Mouse (Mus musculus): ENCODE data around the gene Vgll4.

Gene Vgll4

GRCm38 (mm10) chr6:114939666-114940065 lies 30.1 kb downstream of the Vgll4 start:
- no peak for DNase-seq (ENCODE audit: low read depth, low spot score)

- no peak for DNase-seq (ENCODE audit: low read depth, low spot score)
These were observed 32.9 kb downstream of the Vgll4 start for GRCm38 (mm10) chr6:114936941-114937313.

GRCm38 (mm10) chr6:114936297-114936940 lies 33.4 kb downstream of the Vgll4 start:
- no peak for DNase-seq (ENCODE audit: low read depth, low spot score)

- DNase-seq (ENCODE audit: low read depth, low spot score), result no peak
These were observed 34.4 kb downstream of the Vgll4 start for GRCm38 (mm10) chr6:114935362-114935761.

- no peak for DNase-seq (ENCODE audit: low read depth, low spot score)
These were observed 35.7 kb downstream of the Vgll4 start for GRCm38 (mm10) chr6:114934045-114934444.

- DNase-seq (ENCODE audit: low read depth, low spot score), result no peak
These were observed 36.8 kb downstream of the Vgll4 start for GRCm38 (mm10) chr6:114932991-114933392.

- DNase-seq (ENCODE audit: low read depth, low spot score), result no peak
These were observed 37.7 kb downstream of the Vgll4 start for GRCm38 (mm10) chr6:114932116-114932500.

- DNase-seq (ENCODE audit: low read depth, low spot score), result no peak
These were observed 38.3 kb downstream of the Vgll4 start for GRCm38 (mm10) chr6:114931212-114932115.

- no peak for DNase-seq (ENCODE audit: low read depth, low spot score)
These were observed 39.1 kb downstream of the Vgll4 start for GRCm38 (mm10) chr6:114930646-114931045.

GRCm38 (mm10) chr6:114930038-114930591 lies 39.7 kb downstream of the Vgll4 start:
- DNase-seq (ENCODE audit: low read depth, low spot score), result no peak

GRCm38 (mm10) chr6:114929346-114929745 lies 40.4 kb downstream of the Vgll4 start:
- no peak for DNase-seq (ENCODE audit: low read depth, low spot score)

GRCm38 (mm10) chr6:114928462-114928861 lies 41.3 kb downstream of the Vgll4 start:
- peak; percentile 46 for DNase-seq (ENCODE audit: low read depth, low spot score)

- DNase-seq (ENCODE audit: low read depth, low spot score), result no peak
These were observed 42.4 kb downstream of the Vgll4 start for GRCm38 (mm10) chr6:114927400-114927799.

- DNase-seq (ENCODE audit: low read depth, low spot score), result peak; percentile 34
These were observed 43.2 kb downstream of the Vgll4 start for GRCm38 (mm10) chr6:114926369-114927157.

- DNase-seq (ENCODE audit: low read depth, low spot score), result no peak
These were observed 44.6 kb downstream of the Vgll4 start for GRCm38 (mm10) chr6:114925196-114925595.

- DNase-seq (ENCODE audit: low read depth, low spot score), result peak; percentile 44
These were observed 47.3 kb downstream of the Vgll4 start for GRCm38 (mm10) chr6:114922355-114923096.

GRCm38 (mm10) chr6:114921632-114922354 lies 48.0 kb downstream of the Vgll4 start:
- DNase-seq (ENCODE audit: low read depth, low spot score), result no peak

- DNase-seq (ENCODE audit: low read depth, low spot score), result peak; percentile 25
These were observed 49.0 kb downstream of the Vgll4 start for GRCm38 (mm10) chr6:114920523-114921445.

GRCm38 (mm10) chr6:114919670-114920313 lies 50.0 kb downstream of the Vgll4 start:
- DNase-seq (ENCODE audit: low read depth, low spot score), result no peak
